Mouse (Mus musculus) myocyte (in vitro differentiated cells): Measurements from ENCODE around the gene Cox6b2. TPM values are rescaled to one million over a fixed set of nuclear protein-coding genes. Genes with fewer than 3 reads are reported as not detected.

Source experiments
- H3K27me3 ChIP-seq: one replicate; pipeline ENCODE4 v1.6.1; 2011; ENCODE audit not compliant: control insufficient read depth, insufficient read depth, insufficient read length
- H3K36me3 ChIP-seq: one replicate; pipeline ENCODE4 v1.6.1; 2011; ENCODE audit not compliant: control insufficient read depth, insufficient read depth
- H3K4me2 ChIP-seq: one replicate; pipeline ENCODE4 v1.6.1; 2011; ENCODE audit warnings: low read depth, control low read depth
- H3K4me3 ChIP-seq: one replicate; pipeline ENCODE4 v1.5.1; 2011; ENCODE audit warnings: mild to moderate bottlenecking, control low read depth, moderate library complexity
- H3K79me2 ChIP-seq: one replicate; pipeline ENCODE4 v1.6.1; 2011; ENCODE audit not compliant: control insufficient read depth, insufficient read depth
- H3ac ChIP-seq: one replicate; pipeline ENCODE4 v1.6.1; 2011; ENCODE audit not compliant: control insufficient read depth, insufficient read length
- CEBPB ChIP-seq: IDR thresholded peaks from 2 replicates; pipeline ENCODE4 v1.6.1; 2011; ENCODE audit warnings: mild to moderate bottlenecking, moderate library complexity; ENCODE audit not compliant: poor library complexity, insufficient read depth, severe bottlenecking
- E2F4 ChIP-seq: IDR thresholded peaks from one replicate; pipeline ENCODE4 v1.6.1; 2011; ENCODE audit warnings: mild to moderate bottlenecking, control low read depth, moderate library complexity; ENCODE audit not compliant: insufficient read depth
- MAX ChIP-seq: IDR thresholded peaks from one replicate; pipeline ENCODE4 v1.6.1; 2011; ENCODE audit warnings: low read depth, mild to moderate bottlenecking, control low read depth
- MYOD1 ChIP-seq, 3 experiments: IDR thresholded peaks; one replicate each; pipeline ENCODE4 v1.6.1; 2011; ENCODE audit warnings: control low read depth in 2 of 3, low read depth in 2 of 3, mild to moderate bottlenecking in 2 of 3, moderate library complexity in 1 of 3; ENCODE audit not compliant: insufficient read length in 2 of 3, control insufficient read depth in 1 of 3
- MYOG ChIP-seq, 3 experiments: IDR thresholded peaks; one replicate each; pipeline ENCODE4 v1.6.1; 2011; ENCODE audit warnings: control low read depth in 2 of 3, low read depth in 2 of 3, mild to moderate bottlenecking in 2 of 3; ENCODE audit not compliant: insufficient read length in 2 of 3, control insufficient read depth in 1 of 3, insufficient read depth in 1 of 3
- POLR2A ChIP-seq: IDR thresholded peaks from one replicate; pipeline ENCODE4 v1.6.1; 2011; ENCODE audit warnings: low read depth, mild to moderate bottlenecking, control low read depth, moderate library complexity; ENCODE audit not compliant: insufficient read length
- POLR2AphosphoS2 ChIP-seq: IDR thresholded peaks from one replicate; pipeline ENCODE4 v1.6.1; 2011; ENCODE audit warnings: low read depth, control low read depth; ENCODE audit not compliant: insufficient read length
- REST ChIP-seq: IDR thresholded peaks from one replicate; pipeline ENCODE4 v1.6.1; 2011; ENCODE audit warnings: mild to moderate bottlenecking, control low read depth, moderate library complexity; ENCODE audit not compliant: insufficient read depth, insufficient read length
- SRF ChIP-seq: IDR thresholded peaks from one replicate; pipeline ENCODE4 v1.6.1; 2011; ENCODE audit warnings: low read depth; ENCODE audit not compliant: control insufficient read depth, insufficient read length
- TCF12 ChIP-seq: IDR thresholded peaks from one replicate; pipeline ENCODE4 v1.6.1; 2011; ENCODE audit warnings: mild to moderate bottlenecking, control low read depth; ENCODE audit not compliant: poor library complexity, insufficient read depth, severe bottlenecking
- TCF3 ChIP-seq: IDR thresholded peaks from one replicate; pipeline ENCODE4 v1.6.1; 2011; ENCODE audit warnings: low read depth, control low read depth; ENCODE audit not compliant: insufficient read length
- USF1 ChIP-seq: IDR thresholded peaks from one replicate; pipeline ENCODE4 v1.6.1; 2011; ENCODE audit warnings: low read depth, mild to moderate bottlenecking, control low read depth, moderate library complexity
- polyA plus RNA-seq: library from polyadenylated mRNA; unstranded; fragments of >200 nt; fragmentation: generic; extraction: Trizol; gene quantifications from one replicate; pipeline ENCODE4 v1.2.1, GENCODE M21; 2012; ENCODE audit warnings: missing spikeins

Cox6b2 gene
- polyA plus RNA-seq, 1 experiment, result 0.19 TPM

- Histone ChIP-seq H3K27me3 (no peaks in the 10 kb centered on the region), H3K4me2 (no peak overlapping the region), H3ac (no peak overlapping the region), H3K4me3 (no peak overlapping the region), H3K79me2 (no peaks in the 10 kb centered on the region), H3K36me3 (no peaks in the 10 kb centered on the region)
- TF ChIP-seq MYOD1 (IDR thresholded peaks at IDR 0.05; ENCODE audit: control insufficient read depth in 1 of 3, insufficient read length in 2 of 3, low read depth in 2 of 3) (no peak), REST (no peak), TCF3 (no peak), CEBPB (no peak), POLR2AphosphoS2 (no peak), SRF (no peak), MYOG (IDR thresholded peaks at IDR 0.05; ENCODE audit: control insufficient read depth in 1 of 3, insufficient read depth in 1 of 3, insufficient read length in 2 of 3, low read depth in 2 of 3) (no peak)
These were observed 5.6 kb downstream of the Cox6b2 start for GRCm38 (mm10) chr7:4747156-4747899.

GRCm38 (mm10) chr7:4746326-4746980 is 6.4 kb downstream of the Cox6b2 start:
- no peaks in the 10 kb centered on the region for H3K36me3 ChIP-seq
- no peaks in the 10 kb centered on the region for H3K27me3 ChIP-seq
- no peak overlapping the region for H3K4me2 ChIP-seq
- TF ChIP-seq TCF3 (no peak), MAX (no peak), USF1 (no peak), E2F4 (no peak), POLR2AphosphoS2 (no peak), SRF (no peak), REST (no peak), TCF12 (no peak), CEBPB (no peak), POLR2A (no peak), MYOG (IDR thresholded peaks at IDR 0.05; ENCODE audit: control insufficient read depth in 1 of 3, insufficient read depth in 1 of 3, insufficient read length in 2 of 3, low read depth in 2 of 3) (no peak), MYOD1 (IDR thresholded peaks at IDR 0.05; ENCODE audit: control insufficient read depth in 1 of 3, insufficient read length in 2 of 3, low read depth in 2 of 3) (no peak)
- no peak overlapping the region for H3ac ChIP-seq
- no peaks in the 10 kb centered on the region for H3K79me2 ChIP-seq
- no peak overlapping the region for H3K4me3 ChIP-seq

DNA sequence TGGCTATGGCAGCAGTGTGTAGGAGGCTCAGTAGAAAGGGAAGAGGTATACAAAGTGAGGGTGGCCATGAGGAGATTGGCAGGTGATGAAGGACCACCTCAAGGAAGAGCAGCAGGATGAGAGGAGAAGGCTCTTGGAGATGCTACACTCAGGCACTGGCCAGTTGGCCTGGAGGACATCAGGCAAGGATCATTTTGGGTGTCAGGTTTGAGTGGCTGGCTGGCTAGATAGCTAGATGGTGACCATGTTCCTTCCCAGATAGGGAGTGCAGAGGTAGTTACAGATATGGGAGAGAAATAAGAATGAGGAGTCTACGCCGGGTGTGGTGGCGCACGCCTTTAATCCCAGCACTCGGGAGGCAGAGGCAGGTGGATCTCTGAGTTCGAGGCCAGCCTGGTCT is 8.0 kb downstream of the Cox6b2 start:
- Histone ChIP-seq H3K36me3 (no peaks in the 10 kb centered on the region), H3K4me3 (no peak overlapping the region), H3ac (no peak overlapping the region), H3K27me3 (no peaks in the 10 kb centered on the region), H3K79me2 (peaks cover 5% of the 10 kb centered on the region), H3K4me2 (no peak overlapping the region)
- TF ChIP-seq POLR2AphosphoS2, result no peak
- no peak for TF ChIP-seq MYOG (IDR thresholded peaks at IDR 0.05; ENCODE audit: control insufficient read depth in 1 of 3, insufficient read depth in 1 of 3, insufficient read length in 2 of 3, low read depth in 2 of 3)
- TF ChIP-seq POLR2A, result no peak
- TF ChIP-seq TCF3, result no peak
- TF ChIP-seq SRF, result no peak
- TF ChIP-seq MYOD1 (IDR thresholded peaks at IDR 0.05; ENCODE audit: control insufficient read depth in 1 of 3, insufficient read length in 2 of 3, low read depth in 2 of 3), result no peak
- no peak for TF ChIP-seq MAX
- TF ChIP-seq E2F4, result no peak
- no peak for TF ChIP-seq TCF12
- TF ChIP-seq REST, result no peak
- TF ChIP-seq CEBPB, result no peak

- Histone ChIP-seq H3K4me2 (no peak overlapping the region), H3K36me3 (no peaks in the 10 kb centered on the region), H3K79me2 (peaks cover 5% of the 10 kb centered on the region), H3K27me3 (no peaks in the 10 kb centered on the region), H3ac (no peak overlapping the region), H3K4me3 (no peak overlapping the region)
- TF ChIP-seq USF1 (no peak), MAX (no peak), TCF12 (no peak)
These were observed 9.5 kb downstream of the Cox6b2 start for GRCm38 (mm10) chr7:4743354-4743753.

DNA sequence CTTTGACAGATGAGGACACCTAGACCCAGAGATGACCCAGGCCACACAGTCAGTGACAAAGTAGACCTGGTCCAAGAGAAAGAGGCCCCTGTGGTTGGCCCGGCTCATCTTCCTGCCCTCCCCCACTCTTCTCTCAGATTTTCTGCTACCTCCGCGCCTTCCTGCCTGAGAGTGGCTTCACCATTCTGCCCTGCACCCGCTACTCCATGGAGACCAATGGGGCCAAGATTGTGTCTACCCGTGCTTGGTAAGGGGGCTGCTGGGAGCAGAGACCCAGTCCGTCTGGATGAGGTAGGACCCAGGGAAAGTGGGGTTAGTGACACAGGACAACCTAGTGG is 10.4 kb downstream of the Cox6b2 start:
- TF ChIP-seq POLR2AphosphoS2, result no peak
- TF ChIP-seq TCF3, result no peak
- TF ChIP-seq MAX, result no peak
- TF ChIP-seq MYOG (IDR thresholded peaks at IDR 0.05; ENCODE audit: control insufficient read depth in 1 of 3, insufficient read depth in 1 of 3, insufficient read length in 2 of 3, low read depth in 2 of 3), result no peak
- no peak for TF ChIP-seq TCF12
- Histone ChIP-seq H3K79me2 (peaks cover 5% of the 10 kb centered on the region), H3K4me2 (no peak overlapping the region), H3ac (no peak overlapping the region), H3K27me3 (no peaks in the 10 kb centered on the region), H3K36me3 (no peaks in the 10 kb centered on the region), H3K4me3 (no peak overlapping the region)
